Mouse (Mus musculus): Measurements from ENCODE around the gene 4930451I11Rik.

DNA sequence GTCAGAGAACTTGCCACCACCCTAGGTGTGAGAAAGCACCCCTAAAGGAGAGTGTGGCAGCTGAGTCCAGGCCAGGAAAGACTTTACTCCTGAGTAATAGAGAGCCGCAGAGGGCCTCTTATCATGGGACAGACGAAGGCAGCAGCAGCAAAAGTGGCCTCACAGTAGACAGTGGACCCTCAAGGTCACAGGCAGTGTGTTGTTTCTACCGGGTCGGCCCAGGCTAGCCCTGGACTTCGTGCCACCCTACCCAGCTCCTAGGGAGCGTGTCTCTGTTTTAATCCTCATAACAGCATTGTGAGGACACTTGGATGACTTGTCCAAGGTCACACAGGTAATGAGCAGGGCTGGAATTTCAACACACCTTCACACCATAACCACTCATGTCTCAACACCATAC lies 18.7 kb upstream of the 4930451I11Rik start:
- TF ChIP-seq CTCF (IDR thresholded peaks at IDR 0.05; ENCODE audit: borderline replicate concordance, control insufficient read depth, extremely low read depth, insufficient read depth, low read length, poor library complexity) (no peak), POLR2A (IDR thresholded peaks at IDR 0.05; ENCODE audit: control insufficient read depth, extremely low read depth, insufficient read depth, low read length, poor library complexity) (no peak)
